Mouse (Mus musculus): ENCODE measurements around the gene Ankrd24.
"Not testable (repeated sequence)": the region's sequence is repeated elsewhere in the genome, so short reads cannot be mapped to it uniquely, and the experiment has no call there.

DNA sequence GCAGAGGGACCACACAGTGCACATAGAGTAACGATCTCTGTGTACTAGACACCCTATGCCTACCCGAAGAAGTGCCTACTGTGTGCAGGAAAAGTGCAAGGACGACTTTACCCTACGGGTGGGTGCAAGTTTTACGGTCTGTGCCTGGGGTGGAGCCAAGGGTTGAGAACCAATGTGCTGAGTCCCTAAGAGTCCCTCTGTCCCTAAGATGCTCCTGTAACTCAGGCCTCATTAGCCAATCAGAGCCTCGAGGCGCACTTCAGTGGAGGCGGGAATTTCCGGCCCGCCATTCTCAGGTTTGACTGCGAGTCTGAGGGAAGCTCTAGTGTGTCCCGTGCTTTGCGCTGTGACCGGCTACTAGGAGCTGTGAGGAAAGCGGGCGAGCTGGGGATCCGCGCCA is 58.8 kb downstream of the Ankrd24 start:
- not testable (repeated sequence) for TF ChIP-seq TAL1, GATA1 (IDR thresholded peaks at IDR 0.05; ENCODE audit: low read length)
